Mouse (Mus musculus) ovary, adult 18-20 months (tissue): ENCODE data around the gene Nfia.

Source experiments
- DNase-seq: peaks from one replicate; pipeline ENCODE4 v3.0.0; 2022; ENCODE audit warnings: low spot score, mixed read lengths

The Nfia gene

DNA sequence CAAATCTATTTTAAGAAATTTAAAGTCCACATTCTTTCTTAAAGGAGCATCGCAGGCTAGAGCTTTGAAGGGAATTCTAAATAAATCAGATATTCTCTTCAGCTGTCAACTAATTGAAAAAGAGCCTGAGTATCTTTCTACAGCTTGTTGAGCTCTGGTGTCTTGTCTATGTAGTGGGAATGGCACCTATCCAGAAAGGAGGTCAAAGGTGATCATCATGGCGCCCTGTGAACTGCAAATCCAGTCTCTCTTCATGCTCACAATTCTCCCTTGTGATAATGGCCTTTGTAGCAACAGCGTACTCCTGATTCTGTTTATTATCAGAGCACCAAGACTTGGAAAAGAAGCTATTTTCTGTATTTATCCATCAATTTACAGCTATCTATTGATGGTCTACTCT, 6.4 kb upstream of the Nfia start:
- DNase-seq = no peak

- DNase-seq = no peak
Measured at GRCm38 (mm10) chr4:97767025-97767424, 5.5 kb upstream of the Nfia start.

DNA sequence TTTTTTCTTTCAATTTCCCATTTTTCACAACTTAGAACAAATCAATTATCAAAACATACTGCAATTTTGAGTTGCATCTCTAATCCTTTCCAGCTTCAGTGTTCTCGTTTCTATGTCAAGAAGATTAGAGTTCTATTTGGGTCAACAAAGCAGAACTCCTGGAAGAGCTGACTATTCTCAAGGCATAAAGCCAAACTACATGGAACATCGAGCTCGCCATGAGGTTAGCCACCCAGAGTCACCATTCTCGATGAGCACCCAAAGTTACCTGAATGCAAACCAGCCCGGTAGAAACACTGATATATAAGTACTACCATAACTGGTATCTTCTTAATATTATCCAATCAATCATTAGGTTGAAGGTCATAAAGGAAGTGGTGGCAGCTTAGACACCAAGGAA, 5.0 kb upstream of the Nfia start:
- no peak for DNase-seq

DNA sequence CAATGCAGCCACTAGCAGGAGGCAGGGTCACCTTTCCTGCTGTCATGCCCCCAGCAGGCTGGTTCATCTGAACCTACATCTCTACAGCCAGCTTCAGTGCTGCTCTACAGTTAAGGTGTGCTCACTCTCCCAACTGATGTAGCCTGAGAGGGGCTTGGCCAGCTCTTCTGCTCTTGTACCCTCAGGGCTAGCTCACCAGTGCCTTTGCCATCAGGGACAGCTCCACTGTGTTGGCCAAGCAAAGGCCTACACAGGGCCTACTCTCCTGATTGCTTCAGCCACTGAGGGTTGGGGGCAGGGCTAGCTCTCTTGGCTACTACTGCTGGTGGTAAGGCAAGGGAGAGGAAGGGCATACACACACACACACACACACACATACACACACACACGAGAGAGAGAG, 2.7 kb upstream of the Nfia start:
- no peak for DNase-seq

- DNase-seq = no peak
Measured at GRCm38 (mm10) chr4:97771426-97771825, 1.1 kb upstream of the Nfia start.

- peak; percentile 99 for DNase-seq
Measured at GRCm38 (mm10) chr4:97772084-97772484, 450 bp upstream of the Nfia start.

GRCm38 (mm10) chr4:97773110-97773593, 618 bp downstream of the Nfia start:
- peak; percentile 93 for DNase-seq

DNA sequence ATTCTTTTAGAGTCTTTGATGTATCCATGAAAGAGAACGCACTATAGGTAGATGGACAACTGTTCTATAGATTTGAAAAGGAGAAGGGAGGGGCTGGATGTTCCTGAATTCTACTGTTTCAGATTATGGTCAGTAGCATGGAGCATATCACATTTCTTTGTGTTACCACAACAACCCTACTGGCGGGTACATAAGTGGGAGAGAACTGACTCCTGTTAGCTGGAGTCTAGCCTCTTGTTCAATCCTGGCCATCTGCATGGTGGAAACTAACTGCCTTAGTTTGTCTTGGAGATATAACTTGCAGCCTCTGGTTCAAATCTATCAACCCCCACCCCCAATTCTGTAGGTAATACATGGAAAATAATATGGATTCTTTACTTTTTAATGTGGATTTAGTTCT, 1.3 kb downstream of the Nfia start:
- no peak for DNase-seq

GRCm38 (mm10) chr4:97774446-97774950, 2.0 kb downstream of the Nfia start:
- no peak for DNase-seq

- DNase-seq = peak; percentile 91
Measured at GRCm38 (mm10) chr4:97775059-97775458, 2.5 kb downstream of the Nfia start.

GRCm38 (mm10) chr4:97775494-97776265, 3.1 kb downstream of the Nfia start:
- DNase-seq = no peak

- no peak for DNase-seq
Measured at GRCm38 (mm10) chr4:97776388-97777080, 4.0 kb downstream of the Nfia start.

DNA sequence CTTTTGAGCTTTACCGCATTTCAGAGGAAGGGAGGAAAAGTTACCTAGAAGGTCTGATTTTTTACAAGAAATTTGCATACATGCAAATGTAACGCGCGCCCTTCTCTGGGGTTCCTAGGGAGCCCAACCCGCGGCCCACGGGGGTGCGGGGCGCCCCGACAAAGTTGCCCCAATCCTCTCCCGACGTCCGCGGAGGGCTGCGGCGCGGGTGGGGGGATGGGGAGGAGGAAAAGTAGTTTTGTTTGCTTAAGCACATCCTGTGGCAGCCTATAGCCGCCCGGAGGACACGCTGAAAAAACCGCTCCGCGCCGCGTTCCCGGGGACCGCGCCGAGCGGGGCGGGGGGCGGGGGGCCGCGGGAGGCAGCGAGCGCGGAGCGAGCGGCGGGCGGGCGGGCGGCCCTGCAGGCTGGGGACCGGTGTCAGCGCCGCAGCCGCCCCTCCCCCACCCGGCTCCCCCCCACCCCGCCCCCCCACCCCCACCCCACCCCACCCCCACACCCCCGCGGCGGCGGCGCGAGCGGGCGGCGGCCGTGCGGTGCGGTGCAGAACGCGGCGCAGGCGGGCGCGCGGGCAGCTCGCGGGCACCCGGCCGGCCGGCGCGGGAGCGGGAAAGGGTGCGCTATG, 4.7 kb downstream of the Nfia start:
- peak; percentile 50 for DNase-seq

DNA sequence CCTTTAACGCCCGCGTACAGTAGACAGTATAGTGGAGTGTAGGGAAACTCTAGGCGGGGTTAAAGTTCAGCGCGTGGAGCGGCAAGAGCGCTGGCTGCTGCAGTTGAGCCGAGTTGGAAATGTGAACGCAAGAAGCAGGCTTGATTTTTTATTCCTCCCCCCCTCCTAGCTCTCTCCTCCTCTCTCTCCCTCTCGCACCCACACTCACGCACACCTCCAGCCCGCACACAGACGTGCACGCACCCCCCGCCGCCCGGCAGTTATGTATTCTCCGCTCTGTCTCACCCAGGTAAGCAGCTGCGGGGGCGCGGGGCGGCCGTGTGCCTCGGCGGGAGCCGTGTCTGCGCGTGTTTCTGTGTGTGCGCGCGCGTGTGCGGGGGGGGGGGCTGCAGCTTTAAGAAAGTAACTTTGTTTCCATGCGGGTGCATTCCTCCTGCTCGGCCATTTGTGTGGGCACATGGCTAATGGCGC, 5.2 kb downstream of the Nfia start, which contains the start of gene E130114P18Rik:
TSS of gene E130114P18Rik (minus strand) at position 373 of the 471 bp plus-strand sequence.
- DNase-seq = peak; percentile 40

- no peak for DNase-seq
Measured at GRCm38 (mm10) chr4:97778211-97779002, 5.9 kb downstream of the Nfia start.

DNA sequence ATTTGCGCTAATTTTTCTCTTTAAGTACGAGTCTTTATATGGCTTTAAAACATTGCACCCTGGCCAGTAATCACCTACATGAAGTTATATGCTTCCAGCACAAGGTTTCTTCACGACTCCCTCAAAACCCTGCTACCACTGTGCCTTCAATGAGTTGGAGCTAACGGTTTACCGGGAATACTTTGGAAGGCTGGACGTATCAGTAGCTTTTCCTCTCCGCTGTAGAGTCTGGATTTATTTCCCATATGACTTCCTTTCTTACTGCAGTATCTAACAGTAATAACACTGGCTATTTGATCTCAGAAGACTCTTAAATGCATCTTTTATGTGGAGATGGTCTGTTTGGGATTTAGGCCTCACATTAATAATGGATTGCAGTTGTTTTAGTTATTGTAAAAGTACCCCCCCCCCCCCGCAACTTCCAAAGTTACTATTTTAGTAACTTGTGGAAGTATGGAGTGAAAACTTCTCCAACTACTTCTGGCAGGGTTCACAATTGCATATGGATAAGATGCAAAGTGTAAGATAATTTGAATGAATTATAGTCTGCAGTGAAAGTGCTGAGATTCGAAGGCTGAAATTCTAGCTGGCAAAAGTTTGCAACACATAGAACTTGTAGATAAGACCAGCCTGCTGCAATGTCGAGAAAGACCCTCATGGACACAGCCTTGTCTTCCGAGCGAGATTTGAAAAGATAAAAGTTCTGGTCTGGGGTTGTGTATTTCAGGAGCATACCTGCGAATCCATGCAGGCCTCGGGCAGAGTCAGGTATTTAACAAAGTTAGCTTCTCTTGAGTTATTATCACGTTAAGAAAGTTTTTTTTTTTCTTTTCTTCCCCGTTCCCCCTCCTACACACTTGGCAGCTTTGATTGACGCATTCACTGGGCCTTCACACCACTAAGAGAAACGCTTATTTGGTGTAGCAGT, 6.7 kb downstream of the Nfia start:
- DNase-seq = no peak

GRCm38 (mm10) chr4:97780024-97780423, 7.5 kb downstream of the Nfia start:
- DNase-seq = no peak

DNA sequence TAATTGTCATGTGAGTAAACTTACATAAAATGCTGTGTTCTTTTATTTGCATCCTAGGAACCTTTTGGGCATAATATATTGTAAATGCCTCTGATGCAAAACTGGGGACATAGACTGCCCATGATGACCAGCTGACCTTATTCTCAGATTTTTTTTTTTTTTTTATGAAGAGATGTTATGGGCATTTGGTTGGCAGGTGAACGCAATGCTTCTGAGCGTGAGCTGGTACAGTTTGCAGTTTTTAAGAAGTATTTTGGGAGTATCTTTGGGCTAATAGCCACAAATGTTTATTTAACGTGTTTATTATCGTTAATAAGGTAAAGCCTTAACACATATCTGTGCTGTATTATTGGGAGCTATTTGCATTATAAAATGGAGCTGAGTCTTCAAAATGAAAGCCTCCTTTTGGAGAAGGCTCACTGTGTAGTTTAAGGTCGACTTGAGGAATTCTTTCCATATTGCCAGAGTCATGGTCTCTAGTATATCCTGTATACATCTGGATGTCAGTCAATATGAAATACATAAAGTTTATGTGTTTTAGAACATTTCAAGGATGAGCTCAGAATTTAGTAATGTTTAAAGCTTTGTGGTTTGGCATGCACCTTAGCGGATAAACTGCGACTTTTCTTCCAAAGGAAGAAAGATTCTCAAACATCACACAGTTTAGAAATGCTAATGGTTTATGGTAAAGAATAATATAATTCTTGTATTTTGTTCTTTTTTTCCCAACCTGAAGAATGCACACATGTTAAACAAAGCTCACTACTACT, 8.3 kb downstream of the Nfia start:
- no peak for DNase-seq

GRCm38 (mm10) chr4:97782069-97782468, 9.5 kb downstream of the Nfia start:
- no peak for DNase-seq

- DNase-seq = no peak
Measured at GRCm38 (mm10) chr4:97782497-97782896, 10.0 kb downstream of the Nfia start.
